Mouse (Mus musculus): ENCODE data around the gene Rrp1b. TPM values are rescaled to one million over a fixed set of nuclear protein-coding genes. Genes with fewer than 3 reads are reported as not detected.
"Not testable (repeated sequence)": the region's sequence is repeated elsewhere in the genome, so short reads cannot be mapped to it uniquely, and the experiment has no call there.

The Rrp1b gene
- polyA plus RNA-seq, 1 experiment from 2014 or later: 13.9 TPM

- Histone ChIP-seq H3K4me1 (ENCODE audit: insufficient read depth) (no peaks in the 10 kb centered on the region), H3K4me3 (ENCODE audit: low read depth, low read length) (no peak overlapping the region), H3K9me3 (ENCODE audit: low read length) (no peaks in the 10 kb centered on the region), H3K36me3 (replicated peaks; ENCODE audit: insufficient read depth, low read length) (no peaks in the 10 kb centered on the region), H3K9ac (replicated peaks) (no peak overlapping the region), H3K27ac (ENCODE audit: low read depth) (no peak overlapping the region), H3K4me2 (ENCODE audit: low read depth, low read length) (no peak overlapping the region), H3K27me3 (ENCODE audit: insufficient read depth, low read length) (no peaks in the 10 kb centered on the region)
- ATAC-seq (no peak), DNase-seq (no peak)
- TF ChIP-seq CTCF (IDR thresholded peaks at IDR 0.05; ENCODE audit: low read depth) (no peak), EP300 (IDR thresholded peaks at IDR 0.05; ENCODE audit: low read depth) (no peak)
- WGBS (ENCODE audit: insufficient replicate concordance): 91% methylated on average over 2 of the region's 2 CpGs
Measured at GRCm38 (mm10) chr17:32083351-32083750, 47.5 kb downstream of the Rrp1b start.

- Histone ChIP-seq H3K9me3 (ENCODE audit: low read length) (no peaks in the 10 kb centered on the region), H3K4me2 (ENCODE audit: low read depth, low read length) (no peak overlapping the region), H3K27ac (ENCODE audit: low read depth) (no peak overlapping the region), H3K36me3 (replicated peaks; ENCODE audit: insufficient read depth, low read length) (no peaks in the 10 kb centered on the region), H3K9ac (replicated peaks) (no peak overlapping the region), H3K4me3 (ENCODE audit: low read depth, low read length) (no peak overlapping the region), H3K27me3 (ENCODE audit: insufficient read depth, low read length) (no peaks in the 10 kb centered on the region), H3K4me1 (ENCODE audit: insufficient read depth) (peaks cover 16% of the 10 kb centered on the region)
- TF ChIP-seq CTCF (IDR thresholded peaks at IDR 0.05; ENCODE audit: low read depth): no peak
- TF ChIP-seq EP300 (IDR thresholded peaks at IDR 0.05; ENCODE audit: low read depth): no peak
- WGBS (ENCODE audit: insufficient replicate concordance): 93% methylated on average over 2 of the region's 2 CpGs
- no peak for ATAC-seq
- peak; percentile 32 for DNase-seq
Measured at GRCm38 (mm10) chr17:32087069-32087468, 51.2 kb downstream of the Rrp1b start.

GRCm38 (mm10) chr17:32091032-32091363 is 55.1 kb downstream of the Rrp1b start:
- Histone ChIP-seq H3K9ac (replicated peaks) (peak overlapping the region; percentile 31), H3K36me3 (replicated peaks; ENCODE audit: insufficient read depth, low read length) (no peaks in the 10 kb centered on the region), H3K4me1 (ENCODE audit: insufficient read depth) (peaks cover 21% of the 10 kb centered on the region), H3K27ac (ENCODE audit: low read depth) (peak overlapping the region; percentile 88), H3K27me3 (ENCODE audit: insufficient read depth, low read length) (no peaks in the 10 kb centered on the region), H3K4me2 (ENCODE audit: low read depth, low read length) (peak overlapping the region; percentile 62), H3K9me3 (ENCODE audit: low read length) (no peaks in the 10 kb centered on the region), H3K4me3 (ENCODE audit: low read depth, low read length) (peak overlapping the region; percentile 23)
- TF ChIP-seq EP300 (IDR thresholded peaks at IDR 0.05; ENCODE audit: low read depth): no peak
- TF ChIP-seq CTCF (IDR thresholded peaks at IDR 0.05; ENCODE audit: low read depth): no peak
- no peak for DNase-seq
- ATAC-seq: 0 out of 2 replicates have a peak, but pooled peaks have one; percentile 0
- 21% methylated on average over 1 of the region's 1 CpGs for WGBS (ENCODE audit: insufficient replicate concordance)

GRCm38 (mm10) chr17:32091364-32092240 is 55.7 kb downstream of the Rrp1b start:
- H3K9me3 ChIP-seq (ENCODE audit: low read length); H3K27me3 ChIP-seq (ENCODE audit: insufficient read depth, low read length); H3K36me3 ChIP-seq (replicated peaks; ENCODE audit: insufficient read depth, low read length): not testable (repeated sequence)
- peak; percentile 93 for DNase-seq
- Histone ChIP-seq H3K27ac (ENCODE audit: low read depth) (peak overlapping the region; percentile 88), H3K4me2 (ENCODE audit: low read depth, low read length) (peak overlapping the region; percentile 62), H3K9ac (replicated peaks) (peak overlapping the region; percentile 41), H3K4me1 (ENCODE audit: insufficient read depth) (peaks cover 21% of the 10 kb centered on the region), H3K4me3 (ENCODE audit: low read depth, low read length) (peak overlapping the region; percentile 23)
- 7% methylated on average over 13 of the region's 16 CpGs for WGBS (ENCODE audit: insufficient replicate concordance)
- peak; percentile 94 for ATAC-seq

- H3K4me1 ChIP-seq (ENCODE audit: insufficient read depth): peaks cover 21% of the 10 kb centered on the region
- TF ChIP-seq CTCF (IDR thresholded peaks at IDR 0.05; ENCODE audit: low read depth): no peak
- peak; percentile 57; the same call in 1 of the 2 replicates for TF ChIP-seq EP300 (IDR thresholded peaks at IDR 0.05; ENCODE audit: low read depth)
- no peaks in the 10 kb centered on the region for H3K9me3 ChIP-seq (ENCODE audit: low read length)
- H3K4me3 ChIP-seq (ENCODE audit: low read depth, low read length): no peak overlapping the region
- H3K4me2 ChIP-seq (ENCODE audit: low read depth, low read length): peak overlapping the region; percentile 62
- peak overlapping the region; percentile 88 for H3K27ac ChIP-seq (ENCODE audit: low read depth)
- H3K27me3 ChIP-seq (ENCODE audit: insufficient read depth, low read length): no peaks in the 10 kb centered on the region
- ATAC-seq (peak; percentile 80), DNase-seq (no peak)
- peak overlapping the region; percentile 41; the same call in 1 of the 2 replicates for H3K9ac ChIP-seq (replicated peaks)
- no peaks in the 10 kb centered on the region for H3K36me3 ChIP-seq (replicated peaks; ENCODE audit: insufficient read depth, low read length)
- 65% methylated on average over 1 of the region's 1 CpGs for WGBS (ENCODE audit: insufficient replicate concordance)
Measured at GRCm38 (mm10) chr17:32092241-32092619, 56.3 kb downstream of the Rrp1b start.

- Histone ChIP-seq H3K27me3 (ENCODE audit: insufficient read depth, low read length) (no peaks in the 10 kb centered on the region), H3K9me3 (ENCODE audit: low read length) (no peaks in the 10 kb centered on the region), H3K4me1 (ENCODE audit: insufficient read depth) (peaks cover 21% of the 10 kb centered on the region), H3K4me3 (ENCODE audit: low read depth, low read length) (no peak overlapping the region), H3K9ac (replicated peaks) (no peak overlapping the region), H3K27ac (ENCODE audit: low read depth) (no peak overlapping the region; the same call in 1 of the 2 replicates), H3K4me2 (ENCODE audit: low read depth, low read length) (no peak overlapping the region), H3K36me3 (replicated peaks; ENCODE audit: insufficient read depth, low read length) (no peaks in the 10 kb centered on the region)
- ATAC-seq (no peak), DNase-seq (no peak)
- TF ChIP-seq CTCF (IDR thresholded peaks at IDR 0.05; ENCODE audit: low read depth) (peak; percentile 65), EP300 (IDR thresholded peaks at IDR 0.05; ENCODE audit: low read depth) (no peak)
- WGBS (ENCODE audit: insufficient replicate concordance): 76% methylated on average over 5 of the region's 5 CpGs
Measured at GRCm38 (mm10) chr17:32092895-32093294, 57.0 kb downstream of the Rrp1b start.
